Mouse (Mus musculus) stomach, embryonic 14.5 days (tissue): ENCODE results near the gene Hipk1. TPM values are rescaled to one million over a fixed set of nuclear protein-coding genes. Genes with fewer than 3 reads are reported as not detected.

Source experiments
- ATAC-seq: fragments of 200-750 bp; cut with Nextera tagmentation; 2 replicates; pipeline ENCODE4 v1.8.0; 2017; ENCODE audit warnings: low read depth, moderate TSS enrichment; ENCODE audit not compliant: insufficient number of reproducible peaks, insufficient read depth, low FRiP score
- H3K27ac ChIP-seq: fragments of 300-500 bp; sonication (generic); 2 replicates; pipeline ENCODE4 v1.5.1; 2014; ENCODE audit warnings: mild to moderate bottlenecking, low read length, moderate library complexity, mixed read lengths
- H3K27me3 ChIP-seq: fragments of 300-500 bp; sonication (generic); 2 replicates; pipeline ENCODE4 v1.6.1; 2014; ENCODE audit warnings: low read length, control low read depth, mixed read lengths; ENCODE audit not compliant: control insufficient read depth, insufficient read depth
- H3K36me3 ChIP-seq: fragments of 300-500 bp; sonication (generic); 2 replicates; pipeline ENCODE4 v1.6.1; 2014; ENCODE audit warnings: mild to moderate bottlenecking, control low read depth, low read length, moderate library complexity, mixed read lengths; ENCODE audit not compliant: control insufficient read depth, insufficient read depth
- H3K4me1 ChIP-seq: fragments of 300-500 bp; sonication (generic); 2 replicates; pipeline ENCODE4 v1.6.1; 2014; ENCODE audit warnings: low read length, control low read depth, mixed read lengths; ENCODE audit not compliant: control insufficient read depth, insufficient read depth
- H3K4me2 ChIP-seq: fragments of 300-500 bp; sonication (generic); replicated peaks from 2 replicates; pipeline ENCODE4 v1.6.1; 2014; ENCODE audit warnings: low read depth, low read length, control low read depth
- H3K4me3 ChIP-seq: fragments of 300-500 bp; sonication (generic); 2 replicates; pipeline ENCODE4 v1.5.1; 2014; ENCODE audit warnings: low read depth, low read length, control low read depth
- H3K9ac ChIP-seq: fragments of 300-500 bp; sonication (generic); replicated peaks from 2 replicates; pipeline ENCODE4 v1.6.1; 2014; ENCODE audit warnings: low read depth, mild to moderate bottlenecking, control low read depth, low read length, moderate library complexity, mixed read lengths
- H3K9me3 ChIP-seq: fragments of 300-500 bp; sonication (generic); 2 replicates; pipeline ENCODE4 v1.6.1; 2016; ENCODE audit warnings: low read depth, low read length, control low read depth; ENCODE audit not compliant: control insufficient read depth
- whole genome bisulfite sequencing: fragments of 180-500 bp; shearing (Covaris S2); extraction: QIAGEN DNeasy Blood & Tissue Kit; methylation state at CpG from one replicate; pipeline ENCODE4 v1.1.7; 2014; 5-methylcytosine and 5-hydroxymethylcytosine counted together
- polyA plus RNA-seq: library from polyadenylated mRNA; unstranded; fragments of >200 nt; fragmentation: Nextera tagmentation; extraction: Ambion mirVana; gene quantifications from 2 replicates; pipeline ENCODE4 v1.2.1, GENCODE M21; 2014

Hipk1 gene
- polyA plus RNA-seq, 1 experiment from 2014 or later, result 18.1 TPM

DNA sequence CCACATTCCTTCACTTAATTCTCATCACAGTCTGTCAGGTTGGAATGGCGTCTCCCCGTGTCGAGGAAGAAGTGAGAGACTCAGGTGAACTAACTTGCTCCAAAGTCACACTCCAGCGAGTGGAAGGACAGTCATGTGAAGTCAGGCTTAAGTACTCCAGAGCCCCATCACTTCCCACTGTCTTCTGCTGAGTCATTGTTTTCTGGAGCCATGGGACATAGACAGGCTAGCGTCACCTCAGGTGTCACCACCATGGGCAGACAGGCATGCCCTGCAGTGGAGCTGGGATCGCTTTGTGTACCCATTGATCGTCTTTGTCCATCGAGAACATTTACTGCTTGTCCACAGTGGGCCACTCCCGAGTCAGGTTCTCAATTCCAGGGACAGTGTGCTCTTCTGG lies 61.5 kb downstream of the Hipk1 start:
- ATAC-seq, result no peak
- Histone ChIP-seq H3K9ac (no peak overlapping the region), H3K4me2 (no peak overlapping the region), H3K4me1 (peaks cover 18% of the 10 kb centered on the region), H3K9me3 (no peaks in the 10 kb centered on the region), H3K27me3 (no peaks in the 10 kb centered on the region), H3K36me3 (no peaks in the 10 kb centered on the region), H3K27ac (no peak overlapping the region), H3K4me3 (no peak overlapping the region)
- WGBS, result 87% methylated on average over 9 of the region's 9 CpGs

DNA sequence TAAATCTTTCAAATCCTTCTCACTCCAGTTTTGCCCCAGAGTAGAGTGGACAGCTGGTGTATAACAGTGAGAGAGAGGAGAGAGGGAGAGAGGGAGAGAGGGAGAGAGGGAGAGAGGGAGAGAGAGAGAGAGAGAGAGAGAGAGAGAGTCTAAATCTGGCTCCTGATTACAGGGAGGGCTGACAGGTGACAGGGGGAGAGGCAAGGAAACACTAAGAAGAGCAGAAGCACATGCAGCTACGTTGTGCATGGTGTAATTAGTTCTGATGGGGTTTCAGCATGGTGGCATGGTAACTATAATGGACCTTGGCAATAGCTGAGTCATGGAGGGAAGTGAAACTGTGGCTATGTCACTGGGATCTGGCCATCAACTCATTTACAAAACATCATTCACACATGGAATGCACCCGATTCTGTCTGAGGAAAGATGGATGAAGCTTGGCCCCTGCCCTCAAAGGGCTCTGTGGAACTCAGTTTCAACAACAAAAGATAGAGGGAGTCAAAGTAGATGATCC lies 63.5 kb downstream of the Hipk1 start:
- H3K4me3 ChIP-seq, result no peak overlapping the region
- no peak overlapping the region for H3K27ac ChIP-seq
- WGBS, result 26% methylated on average over 2 of the region's 2 CpGs
- no peaks in the 10 kb centered on the region for H3K27me3 ChIP-seq
- no peaks in the 10 kb centered on the region for H3K36me3 ChIP-seq
- H3K4me2 ChIP-seq, result no peak overlapping the region
- no peak overlapping the region for H3K9ac ChIP-seq
- H3K4me1 ChIP-seq, result no peaks in the 10 kb centered on the region
- no peaks in the 10 kb centered on the region for H3K9me3 ChIP-seq
- ATAC-seq, result no peak

DNA sequence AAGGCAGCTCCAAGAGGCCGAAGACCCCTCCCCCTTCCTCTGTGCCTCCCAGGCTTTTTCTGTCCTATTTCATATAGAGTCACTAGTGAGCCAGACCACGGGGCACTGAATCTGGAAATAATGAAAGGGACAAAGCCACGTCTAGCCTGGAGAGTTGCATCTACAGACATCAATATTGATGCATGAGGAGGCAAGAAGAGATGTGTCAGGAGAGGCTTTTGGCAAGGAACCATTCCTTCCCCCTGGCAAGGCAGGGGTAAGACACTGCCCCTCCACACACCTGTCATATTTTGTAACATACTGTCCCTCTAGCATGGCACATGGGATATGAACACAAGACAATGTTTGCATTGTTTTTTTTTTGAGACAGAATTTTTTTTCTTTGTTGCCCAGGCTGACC lies 64.7 kb downstream of the Hipk1 start:
- no peak for ATAC-seq
- no peaks in the 10 kb centered on the region for H3K4me1 ChIP-seq
- H3K4me2 ChIP-seq, result no peak overlapping the region
- H3K9ac ChIP-seq, result no peak overlapping the region
- no peaks in the 10 kb centered on the region for H3K27me3 ChIP-seq
- 56% methylated on average over 3 of the region's 3 CpGs for WGBS
- H3K9me3 ChIP-seq, result no peaks in the 10 kb centered on the region
- no peak overlapping the region for H3K27ac ChIP-seq
- H3K4me3 ChIP-seq, result no peak overlapping the region
- H3K36me3 ChIP-seq, result no peaks in the 10 kb centered on the region

DNA sequence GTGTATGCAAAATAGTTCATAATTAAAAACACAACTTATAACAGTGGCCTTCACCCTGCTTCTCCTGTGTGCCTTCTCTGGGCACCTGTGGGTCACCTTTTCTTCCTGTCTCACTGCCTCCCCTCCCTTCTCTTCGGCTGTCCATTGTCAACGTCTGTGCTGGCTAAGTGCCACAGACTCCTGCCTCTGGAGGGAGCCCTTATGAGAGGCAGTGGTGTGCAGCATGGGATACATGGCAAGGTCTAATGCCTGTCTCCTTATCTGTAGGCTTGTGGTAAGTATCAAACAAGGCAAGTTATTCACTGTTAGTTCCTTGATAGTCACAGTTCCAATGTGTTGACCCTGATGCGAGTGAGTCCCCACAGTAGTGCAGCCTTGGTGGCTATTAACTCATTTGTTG lies 67.2 kb downstream of the Hipk1 start:
- Histone ChIP-seq H3K4me1 (peaks cover 4% of the 10 kb centered on the region; the same call in 1 of the 2 replicates), H3K9me3 (no peaks in the 10 kb centered on the region), H3K4me3 (no peak overlapping the region), H3K4me2 (no peak overlapping the region), H3K27me3 (no peaks in the 10 kb centered on the region), H3K36me3 (no peaks in the 10 kb centered on the region), H3K27ac (no peak overlapping the region), H3K9ac (no peak overlapping the region)
- WGBS, result 60% methylated on average over 3 of the region's 3 CpGs
- no peak for ATAC-seq

DNA sequence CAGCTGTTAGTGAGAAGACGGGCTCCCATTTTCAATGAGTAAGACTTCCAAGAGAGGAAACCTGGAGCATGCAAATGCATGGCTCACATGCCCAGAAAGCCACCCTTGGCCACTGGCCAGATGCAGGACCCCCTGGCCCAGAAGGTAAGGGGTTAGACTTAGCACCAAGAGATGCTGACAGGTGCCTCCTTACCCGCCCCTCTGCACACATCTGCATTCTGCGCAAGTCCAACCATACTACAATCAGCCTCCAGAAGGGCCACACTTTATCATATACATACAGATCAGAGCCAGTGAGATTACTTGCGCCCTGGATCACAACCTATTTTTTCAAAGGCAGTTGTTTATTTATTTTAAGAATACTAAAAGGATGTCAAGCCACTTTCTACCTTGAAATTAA lies 72.6 kb downstream of the Hipk1 start:
- ATAC-seq, result no peak

DNA sequence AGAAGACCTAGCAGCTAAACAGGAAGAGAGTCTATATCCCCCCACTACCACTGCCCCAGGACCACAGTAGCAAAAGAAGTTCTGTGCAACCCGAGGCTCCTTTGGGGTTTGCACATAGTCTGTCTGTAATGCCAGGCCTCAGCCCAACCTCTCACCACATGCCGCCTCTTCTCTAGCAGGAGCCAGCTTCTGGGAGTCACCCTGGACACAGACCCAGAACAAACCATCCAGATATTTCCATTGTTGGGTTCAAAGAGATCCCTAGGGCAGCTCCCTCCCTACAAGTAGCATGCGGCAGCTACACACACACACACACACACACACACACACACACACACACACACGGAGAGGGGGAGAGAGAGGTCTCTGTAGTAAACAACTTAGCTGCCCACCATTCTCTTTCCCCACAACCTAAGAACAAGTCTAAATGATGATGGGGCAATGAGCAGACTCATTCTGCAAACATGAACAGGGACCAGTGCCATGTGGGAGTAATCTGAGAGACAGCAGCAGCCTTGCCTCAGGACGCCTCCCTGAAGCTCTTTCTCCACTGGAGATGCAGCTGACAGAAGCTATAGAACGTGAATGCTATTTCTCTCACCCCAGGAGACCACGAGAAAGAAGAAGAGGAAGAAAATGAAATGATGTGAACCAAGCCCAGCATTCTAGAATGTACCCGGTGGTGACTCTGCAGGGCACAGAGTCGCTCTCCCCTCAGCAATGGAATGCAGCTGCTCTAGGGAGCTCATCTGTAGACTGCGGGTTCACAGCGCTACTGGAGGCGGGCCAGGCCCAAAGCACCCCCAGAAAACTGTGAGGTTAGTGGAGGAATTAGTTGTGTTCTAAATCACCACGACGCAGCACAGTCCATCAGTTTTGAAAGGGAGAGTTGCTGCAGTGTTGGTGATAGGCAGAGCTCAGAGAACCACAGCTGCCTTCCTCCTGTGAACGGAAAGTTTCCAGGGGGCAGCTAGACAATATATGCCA lies 74.3 kb downstream of the Hipk1 start:
- no peak overlapping the region for H3K9ac ChIP-seq
- H3K4me3 ChIP-seq, result no peak overlapping the region
- H3K4me1 ChIP-seq, result peaks cover 23% of the 10 kb centered on the region
- no peaks in the 10 kb centered on the region for H3K27me3 ChIP-seq
- 43% methylated on average over 15 of the region's 15 CpGs for WGBS
- peak overlapping the region; percentile 82; the same call in 1 of the 2 replicates for H3K27ac ChIP-seq
- ATAC-seq, result 0 out of 2 replicates have a peak, but pooled peaks have one; percentile 26
- H3K36me3 ChIP-seq, result no peaks in the 10 kb centered on the region
- no peaks in the 10 kb centered on the region for H3K9me3 ChIP-seq
- H3K4me2 ChIP-seq, result no peak overlapping the region

More for the DNA sequence above, 72.6 kb downstream of the Hipk1 start:
- Histone ChIP-seq H3K27ac (no peak overlapping the region), H3K27me3 (no peaks in the 10 kb centered on the region), H3K4me1 (peaks cover 23% of the 10 kb centered on the region), H3K36me3 (no peaks in the 10 kb centered on the region), H3K4me3 (no peak overlapping the region), H3K9me3 (no peaks in the 10 kb centered on the region), H3K9ac (no peak overlapping the region), H3K4me2 (no peak overlapping the region)
- WGBS, result 73% methylated on average over 4 of the region's 4 CpGs

DNA sequence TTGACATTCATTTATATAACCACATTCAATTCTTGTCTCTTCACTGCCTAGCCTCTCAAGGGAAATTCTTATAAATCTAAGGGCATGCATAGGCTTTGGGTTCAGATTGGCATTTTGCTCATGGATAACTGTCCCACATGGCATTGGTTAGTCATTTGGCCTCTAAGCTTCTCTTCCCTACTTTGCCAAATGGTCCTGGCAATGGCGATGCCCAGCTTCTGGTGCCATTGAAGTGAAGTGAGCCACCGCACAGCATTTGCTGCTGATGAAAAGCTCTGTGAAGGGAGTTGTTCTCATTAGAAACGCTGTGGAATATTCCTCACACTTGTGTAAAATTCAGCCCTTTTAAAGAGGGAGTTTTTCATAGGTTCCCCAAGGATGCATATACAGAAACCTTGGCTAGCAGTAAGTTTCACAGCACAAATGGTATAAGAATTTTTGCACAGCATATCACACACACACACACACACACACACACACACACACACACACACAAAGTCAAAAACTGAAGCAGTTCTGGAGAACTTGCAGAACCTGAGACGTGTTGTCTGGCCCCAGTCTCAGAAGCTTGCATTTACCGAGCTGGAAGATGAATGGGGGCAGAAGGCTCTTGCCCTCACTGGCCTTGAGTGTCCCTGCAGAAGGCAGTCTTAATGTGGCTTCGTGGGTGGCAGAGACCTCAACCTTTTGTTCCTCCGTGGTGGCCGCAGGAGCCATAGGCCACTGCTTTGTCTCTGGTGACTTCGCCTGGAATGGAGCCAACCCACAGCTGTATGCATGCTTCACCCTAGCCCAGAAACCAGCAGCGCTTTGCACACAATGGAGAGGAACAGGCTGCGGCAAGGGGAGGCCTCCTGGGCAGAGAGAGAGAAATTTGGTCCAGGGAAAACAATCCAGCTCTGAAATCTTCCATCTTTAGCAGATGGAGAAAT lies 75.3 kb downstream of the Hipk1 start:
- Histone ChIP-seq H3K9ac (no peak overlapping the region), H3K9me3 (no peaks in the 10 kb centered on the region), H3K4me1 (peaks cover 23% of the 10 kb centered on the region), H3K27me3 (no peaks in the 10 kb centered on the region), H3K4me3 (no peak overlapping the region), H3K36me3 (no peaks in the 10 kb centered on the region), H3K4me2 (no peak overlapping the region), H3K27ac (peak overlapping the region; percentile 82)
- ATAC-seq, result peak; percentile 62; the same call in 1 of the 2 replicates
- WGBS, result 35% methylated on average over 11 of the region's 11 CpGs

DNA sequence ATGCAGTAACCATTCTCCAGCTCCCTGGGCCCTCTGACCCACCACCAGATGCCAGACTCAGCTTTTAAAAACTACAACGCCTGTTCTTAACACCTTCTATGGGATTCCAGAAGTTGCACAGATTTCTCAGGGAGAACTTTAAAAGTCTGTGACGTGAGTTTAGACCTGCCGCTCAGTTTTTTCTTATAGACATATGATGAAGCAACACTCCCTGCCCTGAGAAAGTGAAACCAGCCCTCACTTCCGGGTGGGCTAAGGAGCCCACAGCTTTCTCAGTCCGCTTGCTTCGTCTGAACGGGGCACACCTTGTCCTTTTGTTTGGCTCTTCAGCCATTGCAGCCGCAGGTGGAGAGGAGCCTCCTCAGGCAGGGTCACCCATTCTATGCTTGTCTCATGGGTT lies 76.4 kb downstream of the Hipk1 start:
- Histone ChIP-seq H3K9ac (no peak overlapping the region), H3K27me3 (no peaks in the 10 kb centered on the region), H3K4me3 (no peak overlapping the region), H3K27ac (no peak overlapping the region), H3K4me2 (no peak overlapping the region), H3K36me3 (no peaks in the 10 kb centered on the region), H3K4me1 (peaks cover 23% of the 10 kb centered on the region), H3K9me3 (no peaks in the 10 kb centered on the region)
- no peak for ATAC-seq
- WGBS, result 77% methylated on average over 8 of the region's 8 CpGs
